Mouse (Mus musculus) T-helper 1 cell (primary cell): ENCODE measurements around the gene Mrps7.

Experiments
- in situ Hi-C: fragments of 300-600 bp; cut with MboI, MseI; formaldehyde crosslinking; loops from one replicate; pipeline ENCODE4 v1.15.1; 2025; ENCODE audit warnings: high pct_unique_total_duplicates

Gene Mrps7

GRCm38 (mm10) chr11:115627705-115628464 is 24.2 kb downstream of the Mrps7 start, which contains the start of gene Slc25a19:
Gene Slc25a19 (minus strand): TSS chr11:115628295.
- in situ Hi-C loops: no loop called here

- in situ Hi-C loops: no loop called here
These were observed 24.9 kb downstream of the Mrps7 start for GRCm38 (mm10) chr11:115628465-115629101.

GRCm38 (mm10) chr11:115629734-115630531 is 26.2 kb downstream of the Mrps7 start:
- in situ Hi-C loops: no loop called here

GRCm38 (mm10) chr11:115630532-115631504 is 27.1 kb downstream of the Mrps7 start:
- in situ Hi-C loops: no loop called here

GRCm38 (mm10) chr11:115631505-115631890 is 27.8 kb downstream of the Mrps7 start:
- in situ Hi-C loops: no loop called here

DNA sequence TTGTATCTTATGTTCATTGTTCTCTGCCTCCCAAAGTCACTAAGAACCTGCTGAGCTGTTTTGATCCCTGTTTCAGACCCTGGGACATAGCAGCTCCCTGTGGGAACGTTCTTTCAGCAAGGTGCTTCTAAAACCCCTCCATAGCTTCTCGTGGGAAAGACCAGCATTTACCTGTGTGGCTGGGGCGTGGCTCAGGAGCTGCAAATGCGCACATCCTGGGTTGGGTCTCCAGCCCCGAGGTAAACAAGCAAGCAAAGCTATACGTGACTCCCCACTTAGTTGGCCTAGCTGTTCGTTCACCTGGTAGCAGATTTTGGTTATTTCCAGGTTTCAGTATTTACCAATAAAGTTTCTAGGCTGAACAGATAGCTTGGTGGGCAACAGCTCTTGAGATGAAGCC is 28.5 kb downstream of the Mrps7 start:
- in situ Hi-C loops: no loop called here

DNA sequence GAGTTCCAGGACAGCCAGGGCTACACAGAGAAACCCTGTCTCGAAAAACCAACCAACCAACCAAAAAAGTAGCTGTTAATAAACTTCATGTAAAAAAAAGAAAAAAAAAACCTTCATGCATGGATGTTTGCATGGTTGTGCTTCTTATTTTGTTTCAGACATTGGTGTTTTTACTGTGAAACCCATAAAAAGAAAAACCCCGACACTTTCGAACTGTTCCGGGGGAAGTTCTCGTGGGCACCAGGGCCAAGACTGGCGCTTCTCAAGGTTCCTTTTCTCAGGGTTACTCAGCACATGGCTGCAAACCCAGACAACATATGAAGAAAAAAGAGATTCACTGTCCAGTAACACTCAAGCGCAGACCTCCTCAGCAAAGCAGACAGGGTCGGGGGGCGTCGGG is 29.1 kb downstream of the Mrps7 start:
- in situ Hi-C loops: no loop called here

DNA sequence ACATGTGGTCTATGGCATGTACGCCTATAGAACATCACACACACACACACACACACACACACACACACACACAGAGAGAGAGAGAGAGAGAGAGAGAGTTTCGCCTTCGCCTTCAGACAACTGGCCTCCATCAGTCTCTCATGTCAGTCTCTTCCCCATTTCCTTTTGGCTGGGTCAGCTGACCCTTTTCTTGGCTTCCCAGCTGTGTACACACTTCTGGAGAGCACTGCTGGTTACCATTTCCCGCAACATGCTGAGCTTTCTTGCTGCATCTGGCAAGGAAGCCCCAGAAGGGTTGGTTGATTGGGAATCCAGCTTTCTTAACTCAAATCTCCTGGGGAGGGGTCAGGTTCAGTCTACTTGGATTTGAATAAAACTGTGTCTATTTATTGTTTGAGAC is 30.4 kb downstream of the Mrps7 start:
- in situ Hi-C loops: no loop called here

- in situ Hi-C loops: no loop called here
These were observed 31.3 kb downstream of the Mrps7 start for GRCm38 (mm10) chr11:115635041-115635440.

DNA sequence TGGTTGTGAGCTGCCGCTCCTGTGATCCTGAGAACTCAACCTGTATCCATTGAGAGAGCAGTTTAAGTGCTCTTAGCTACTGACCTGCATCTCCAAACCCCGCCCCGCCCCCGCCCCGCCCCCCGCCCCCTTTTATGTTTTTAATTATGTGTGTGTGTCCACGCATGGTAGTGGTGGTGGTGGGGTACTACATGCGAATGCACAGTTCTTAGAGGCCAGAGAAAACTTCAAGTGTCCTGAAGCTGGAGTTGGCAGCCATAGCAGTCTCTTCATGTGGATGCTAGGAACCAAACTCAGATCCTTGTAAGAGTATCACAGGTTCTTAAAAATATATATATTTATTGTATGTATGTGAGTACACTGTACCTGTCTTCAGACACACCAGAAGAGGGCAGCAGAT is 31.8 kb downstream of the Mrps7 start:
- in situ Hi-C loops: no loop called here

- in situ Hi-C loops: no loop called here
These were observed 33.2 kb downstream of the Mrps7 start for GRCm38 (mm10) chr11:115636960-115637359.

DNA sequence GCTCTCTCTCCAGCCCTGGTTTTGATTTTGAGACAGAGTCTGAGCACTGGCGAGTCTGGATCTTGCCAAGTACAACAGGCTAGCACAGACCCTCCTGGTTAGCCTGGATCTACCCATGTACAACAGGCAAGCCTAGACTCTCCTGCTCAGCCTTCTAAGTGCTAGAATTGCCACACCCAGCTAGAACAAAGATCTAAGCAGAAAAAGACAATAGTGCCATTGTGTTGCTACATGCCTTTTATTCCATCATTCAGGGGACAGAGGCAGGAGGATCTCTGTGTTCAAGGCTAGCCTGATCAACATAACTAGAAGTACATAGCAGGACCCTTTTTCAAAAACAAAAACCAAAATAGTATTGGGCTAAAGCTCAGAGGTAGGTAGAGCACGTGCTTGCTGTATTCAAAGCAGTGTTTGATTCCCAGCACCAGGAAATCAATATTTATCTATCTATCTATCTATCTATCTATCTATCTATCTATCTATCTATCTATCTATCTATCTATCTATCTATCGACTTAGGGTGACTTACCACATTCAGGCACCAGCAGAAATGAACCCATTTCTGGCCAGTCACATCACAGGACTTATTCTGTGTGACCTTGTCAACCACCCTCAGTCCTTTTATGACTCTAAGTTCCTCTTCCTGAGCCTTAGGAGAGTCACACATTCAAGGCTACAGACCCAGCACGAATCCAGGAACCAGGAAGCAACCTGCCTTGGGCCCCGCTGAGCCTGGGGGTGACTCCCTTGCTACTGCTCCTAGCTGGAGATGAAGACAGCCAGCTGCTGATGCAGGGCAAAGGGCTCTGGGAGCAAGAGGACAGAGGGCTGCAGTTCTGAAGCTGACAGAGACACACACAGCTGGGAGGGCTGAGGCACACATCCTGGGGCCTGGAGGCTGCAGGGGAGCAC is 35.0 kb downstream of the Mrps7 start:
- in situ Hi-C loops: no loop called here

DNA sequence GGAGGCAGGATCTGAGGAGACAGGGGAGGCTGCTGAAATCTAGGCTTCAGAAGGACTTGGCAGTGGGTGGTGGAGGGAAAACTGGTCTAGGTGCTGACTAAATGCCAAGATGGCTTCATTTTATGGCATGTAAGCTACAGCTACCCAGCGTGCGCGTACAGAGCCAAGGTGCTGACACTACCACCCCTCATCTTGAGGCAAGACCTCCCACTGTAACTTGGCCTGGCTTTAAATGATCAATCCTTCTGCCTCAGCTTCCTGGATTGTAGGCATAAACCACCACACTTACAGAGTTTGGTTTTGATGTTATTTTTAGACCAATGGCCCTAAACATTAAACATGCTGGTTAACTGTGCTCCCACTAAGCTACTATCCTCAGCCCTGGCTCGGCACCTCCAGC is 35.8 kb downstream of the Mrps7 start:
- in situ Hi-C loops: no loop called here

DNA sequence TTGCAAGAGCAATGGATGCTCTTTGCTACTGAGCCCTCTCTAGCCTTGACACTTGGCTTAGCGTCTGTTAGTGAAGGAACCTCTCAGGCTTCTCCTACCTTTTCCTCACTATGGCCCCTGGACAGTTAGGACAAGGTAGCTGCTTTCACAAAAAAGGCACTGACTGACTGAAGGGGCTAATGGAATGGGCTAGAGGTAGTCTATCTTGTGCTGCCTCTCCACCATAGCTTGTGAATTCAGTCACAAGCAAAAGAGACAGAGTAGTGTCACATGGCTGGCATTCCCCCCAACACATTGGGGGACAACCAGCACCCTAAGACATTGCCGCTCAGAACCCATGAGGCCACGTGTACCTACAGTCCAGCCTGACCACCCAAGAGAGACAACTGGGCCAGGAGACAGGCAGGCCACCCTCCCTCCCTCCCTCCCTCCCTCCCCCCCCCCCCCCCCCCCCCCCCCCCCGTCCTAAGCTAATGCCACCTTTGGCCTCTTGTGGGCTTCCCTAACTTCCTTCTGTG is 36.6 kb downstream of the Mrps7 start:
- in situ Hi-C loops: no loop called here

GRCm38 (mm10) chr11:115640978-115641663 is 37.4 kb downstream of the Mrps7 start:
- in situ Hi-C loops: no loop called here

DNA sequence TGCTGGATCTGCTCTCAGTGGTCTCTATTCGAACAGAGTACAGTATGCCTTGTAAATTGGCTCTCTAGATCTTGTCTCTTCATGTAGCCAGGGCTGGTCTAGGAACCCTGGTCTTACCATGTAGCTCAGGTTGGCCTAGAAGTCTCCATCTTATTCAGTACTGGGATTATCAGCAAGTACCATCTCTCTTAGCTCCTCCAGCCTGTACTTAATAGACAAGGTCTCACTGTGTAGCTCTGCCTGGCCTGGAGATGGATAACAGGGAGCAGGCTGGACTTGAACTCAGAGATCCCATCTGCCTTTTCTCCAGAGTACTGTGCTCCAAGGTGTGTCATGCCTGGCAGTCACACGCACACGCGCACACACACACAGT is 37.9 kb downstream of the Mrps7 start:
- in situ Hi-C loops: no loop called here

- in situ Hi-C loops: no loop called here
These were observed 39.0 kb downstream of the Mrps7 start for GRCm38 (mm10) chr11:115642705-115643104.

DNA sequence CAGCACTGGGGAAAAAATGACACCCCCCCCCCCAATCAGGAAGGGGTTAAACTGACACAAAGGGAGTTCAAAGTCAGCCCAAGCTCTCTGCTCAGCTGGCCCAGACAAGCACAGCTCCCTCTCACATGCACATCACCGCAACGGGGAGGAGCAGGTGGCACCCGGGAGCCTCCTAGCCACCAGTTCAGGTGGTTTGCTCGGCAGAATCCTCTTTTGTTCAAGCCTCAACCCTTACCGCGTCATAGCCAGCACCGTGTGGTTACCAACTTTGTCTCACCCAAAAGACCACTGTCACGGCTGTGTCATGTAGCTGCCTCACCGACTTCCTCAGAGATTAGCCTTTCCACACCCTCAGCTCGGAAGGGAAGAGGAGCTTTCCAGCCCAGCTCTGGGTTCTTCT is 39.5 kb downstream of the Mrps7 start:
- in situ Hi-C loops: no loop called here

DNA sequence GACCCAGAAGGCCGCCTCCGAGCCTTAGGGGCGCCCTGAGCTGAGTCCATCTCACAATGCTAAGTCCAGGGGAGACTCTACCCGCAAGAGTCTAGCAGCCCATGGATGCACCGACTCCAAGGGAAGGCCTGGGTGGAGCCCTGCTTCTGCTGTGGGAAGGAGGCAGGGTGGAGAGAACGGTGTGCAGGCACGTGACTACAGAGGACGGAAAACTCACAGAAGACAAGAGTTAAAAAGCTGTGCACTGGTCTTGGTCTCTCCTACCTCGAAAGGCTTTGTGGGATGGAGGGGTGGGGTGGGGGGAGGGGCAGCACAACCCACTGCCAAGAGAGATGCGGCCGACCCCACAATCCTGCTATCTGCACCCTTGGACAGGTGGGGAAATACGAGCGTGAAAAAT is 40.6 kb downstream of the Mrps7 start:
- in situ Hi-C loops: no loop called here
